Mouse (Mus musculus) liver, embryonic 13.5 days (tissue): ENCODE data around the gene Glt8d2. TPM values are rescaled to one million over a fixed set of nuclear protein-coding genes. Genes with fewer than 3 reads are reported as not detected.

Source experiments
- ATAC-seq: fragments of 200-750 bp; cut with Nextera tagmentation; 2 replicates; pipeline ENCODE4 v1.8.0; 2017; ENCODE audit warnings: low read depth, mild to moderate bottlenecking, moderate number of reproducible peaks, moderate library complexity
- DNase-seq: peaks from one replicate; pipeline ENCODE4 v3.0.0; 2022
- H3K27ac ChIP-seq: fragments of 300-500 bp; sonication (generic); 2 replicates; pipeline ENCODE4 v1.5.1; 2015; ENCODE audit warnings: moderate library complexity, mild to moderate bottlenecking, inconsistent platforms
- H3K27me3 ChIP-seq: fragments of 300-500 bp; sonication (generic); 2 replicates; pipeline ENCODE4 v1.6.1; 2015; ENCODE audit warnings: mild to moderate bottlenecking, inconsistent platforms
- H3K36me3 ChIP-seq: fragments of 300-500 bp; sonication (generic); 2 replicates; pipeline ENCODE4 v1.6.1; 2015; ENCODE audit warnings: mild to moderate bottlenecking, inconsistent platforms
- H3K4me1 ChIP-seq: fragments of 300-500 bp; sonication (generic); replicated peaks from 2 replicates; pipeline ENCODE4 v1.6.1; 2015; ENCODE audit warnings: inconsistent platforms
- H3K4me2 ChIP-seq: fragments of 300-500 bp; sonication (generic); 2 replicates; pipeline ENCODE4 v1.6.1; 2015; ENCODE audit warnings: inconsistent platforms, mild to moderate bottlenecking, moderate library complexity
- H3K4me3 ChIP-seq: fragments of 300-500 bp; sonication (generic); replicated peaks from 2 replicates; pipeline ENCODE4 v1.5.1; 2015; ENCODE audit warnings: mild to moderate bottlenecking, inconsistent platforms
- H3K9ac ChIP-seq: fragments of 300-500 bp; sonication (generic); 2 replicates; pipeline ENCODE4 v1.6.1; 2015; ENCODE audit warnings: mild to moderate bottlenecking, inconsistent platforms
- H3K9me3 ChIP-seq: fragments of 300-500 bp; sonication (generic); replicated peaks from 2 replicates; pipeline ENCODE4 v1.6.1; 2016; ENCODE audit warnings: inconsistent platforms
- WGBS: fragments of 180-500 bp; shearing (Covaris S2); methylation state at CpG from one replicate; pipeline ENCODE4 v1.1.7; 2015; ENCODE audit not compliant: insufficient replicate concordance; 5-methylcytosine and 5-hydroxymethylcytosine counted together
- polyA plus RNA-seq: library from polyadenylated mRNA; unstranded; fragments of >200 nt; fragmentation: Nextera tagmentation; extraction: Ambion mirVana; gene quantifications from 2 replicates; pipeline ENCODE4 v1.2.1, GENCODE M21; 2015

The Glt8d2 gene
- polyA plus RNA-seq, 1 experiment from 2014 or later, result 0.67 TPM

DNA sequence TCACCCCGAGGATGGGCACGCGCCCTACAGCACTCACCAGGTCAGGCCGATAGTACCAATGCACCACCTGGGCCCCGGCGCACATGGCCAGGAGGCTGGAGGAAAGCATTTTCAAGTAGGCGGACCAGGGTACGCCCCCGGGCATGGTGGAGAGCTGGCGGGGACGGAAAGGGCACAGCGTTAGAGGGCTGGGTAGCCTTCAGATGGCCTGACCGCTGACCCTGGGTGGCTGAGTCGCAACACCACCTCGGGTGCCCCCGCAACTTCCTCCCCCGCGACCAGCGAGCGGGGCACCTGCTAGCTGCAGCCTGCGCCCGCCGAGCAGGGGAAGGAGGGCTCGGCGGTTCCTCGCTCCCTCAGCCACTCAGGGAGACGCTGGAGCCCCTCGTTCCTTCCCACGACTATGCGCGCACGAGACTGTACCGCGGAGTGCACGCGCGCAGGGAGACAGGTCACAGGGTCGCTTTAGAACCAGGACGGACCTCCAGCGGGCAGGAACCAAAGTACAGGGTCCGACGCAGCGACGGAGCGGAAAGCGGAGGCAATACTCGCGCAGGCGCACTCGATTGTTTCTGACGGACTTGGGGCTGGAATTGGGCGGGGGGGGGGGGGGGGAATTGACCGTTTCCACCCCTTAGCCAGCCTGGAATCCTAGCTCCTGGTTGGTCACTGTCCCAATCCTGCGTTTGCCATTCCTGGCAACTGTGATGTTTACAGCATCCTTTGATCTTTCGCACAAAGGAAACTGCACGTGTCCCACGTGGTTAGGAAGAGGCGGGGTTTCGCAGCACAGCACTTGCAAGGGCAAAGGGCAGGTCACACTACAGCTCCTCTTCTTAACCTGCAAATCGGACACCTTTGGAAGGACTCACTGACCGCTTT lies 67.5 kb downstream of the Glt8d2 start, which contains the start of gene 1190007I07Rik:
Gene 1190007I07Rik (minus strand): TSS at position 558 of the 882 bp plus-strand sequence.
- ATAC-seq, result peak; percentile 87

DNA sequence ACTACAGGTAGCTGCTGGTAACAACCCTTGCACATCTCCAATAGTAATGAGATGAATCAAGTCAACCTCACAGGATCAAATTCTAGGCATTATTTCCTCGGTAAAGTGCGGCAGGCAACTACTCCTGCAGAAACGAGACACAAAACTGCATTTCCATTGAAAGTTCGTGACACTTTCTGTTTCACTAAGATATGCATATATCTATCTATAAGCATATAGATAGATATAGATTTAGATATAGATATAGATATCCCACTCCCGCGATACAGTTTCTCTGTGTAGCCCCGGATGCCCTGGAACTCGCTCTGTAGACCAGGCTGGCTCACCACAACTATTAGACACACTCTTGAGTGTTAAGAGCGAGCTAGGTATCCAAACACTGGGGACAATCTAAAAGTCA lies 68.2 kb downstream of the Glt8d2 start:
- H3K4me1 ChIP-seq, result peaks cover 17% of the 10 kb centered on the region
- peak overlapping the region; percentile 72 for H3K4me2 ChIP-seq
- WGBS, result 14% methylated on average over 9 of the region's 9 CpGs
- H3K27me3 ChIP-seq, result no peaks in the 10 kb centered on the region
- no peaks in the 10 kb centered on the region for H3K9me3 ChIP-seq
- no peak for DNase-seq
- ATAC-seq, result peak; percentile 12
- peak overlapping the region; percentile 75; the same call in 1 of the 2 replicates for H3K27ac ChIP-seq
- no peaks in the 10 kb centered on the region for H3K36me3 ChIP-seq
- peak overlapping the region; percentile 79 for H3K9ac ChIP-seq
- H3K4me3 ChIP-seq, result peak overlapping the region; percentile 72

More for the DNA sequence above, 67.5 kb downstream of the Glt8d2 start, which contains the start of gene 1190007I07Rik:
- Histone ChIP-seq H3K9ac (peak within 1 kb of the TSS; percentile 79), H3K4me1 (peaks cover 17% of the 10 kb centered on the region), H3K27ac (peak within 1 kb of the TSS; percentile 75), H3K27me3 (no peaks in the 10 kb centered on the region), H3K36me3 (no peaks in the 10 kb centered on the region), H3K4me2 (peak within 1 kb of the TSS; percentile 72), H3K4me3 (peak within 1 kb of the TSS; percentile 72), H3K9me3 (no peaks in the 10 kb centered on the region)
- under 1% methylated on average over 55 of the region's 61 CpGs for WGBS
- DNase-seq, result peak; percentile 64

Other genes starting within 250 kb of the Glt8d2 start
- not detected in 2 replicates for gene Gm1553, start 198.0 kb downstream of the Glt8d2 start, polyA plus RNA-seq
- 47.5 and 50.6 TPM in 2 replicates for gene 1190007I07Rik, start 67.4 kb downstream of the Glt8d2 start, polyA plus RNA-seq
- gene Tdg, start 60.8 kb downstream of the Glt8d2 start, polyA plus RNA-seq, result 52.0 and 61.1 TPM in 2 replicates
- gene Hcfc2, start 5.5 kb upstream of the Glt8d2 start, polyA plus RNA-seq, result 11.4 and 16.3 TPM in 2 replicates
- 36.1 and 43.5 TPM in 2 replicates for gene Nfyb, start 73.5 kb upstream of the Glt8d2 start, polyA plus RNA-seq
- 67.9 and 78.2 TPM in 2 replicates for gene Txnrd1, start 143.3 kb upstream of the Glt8d2 start, polyA plus RNA-seq
- 0.22 and 0.28 TPM in 2 replicates for gene Eid3, start 176.0 kb upstream of the Glt8d2 start, polyA plus RNA-seq